Mouse (Mus musculus): ENCODE measurements around the gene Slc35f6.

Gene Slc35f6

GRCm38 (mm10) chr5:30621211-30621790, 26.4 kb upstream of the Slc35f6 start:
- DNase-seq (ENCODE audit: low read depth, low spot score): no peak

GRCm38 (mm10) chr5:30621844-30622176, 25.9 kb upstream of the Slc35f6 start:
- no peak for DNase-seq (ENCODE audit: low read depth, low spot score)

GRCm38 (mm10) chr5:30622177-30622840, 25.4 kb upstream of the Slc35f6 start:
- DNase-seq (ENCODE audit: low read depth, low spot score): no peak

- DNase-seq (ENCODE audit: low read depth, low spot score): no peak
Observed at GRCm38 (mm10) chr5:30622841-30623185, 24.9 kb upstream of the Slc35f6 start.

- DNase-seq (ENCODE audit: low read depth, low spot score): no peak
Observed at GRCm38 (mm10) chr5:30623380-30623779, 24.4 kb upstream of the Slc35f6 start.

- no peak for DNase-seq (ENCODE audit: low read depth, low spot score)
Observed at GRCm38 (mm10) chr5:30624311-30624710, 23.4 kb upstream of the Slc35f6 start.

GRCm38 (mm10) chr5:30624908-30625307, 22.8 kb upstream of the Slc35f6 start:
- DNase-seq (ENCODE audit: low read depth, low spot score): no peak

- no peak for DNase-seq (ENCODE audit: low read depth, low spot score)
Observed at GRCm38 (mm10) chr5:30625379-30625778, 22.4 kb upstream of the Slc35f6 start.

GRCm38 (mm10) chr5:30626331-30627105, 21.2 kb upstream of the Slc35f6 start:
- no peak for DNase-seq (ENCODE audit: low read depth, low spot score)

- no peak for DNase-seq (ENCODE audit: low read depth, low spot score)
Observed at GRCm38 (mm10) chr5:30628511-30628910, 19.2 kb upstream of the Slc35f6 start.

GRCm38 (mm10) chr5:30630401-30630800, 17.3 kb upstream of the Slc35f6 start:
- peak; percentile 49 for DNase-seq (ENCODE audit: low read depth, low spot score)

- DNase-seq (ENCODE audit: low read depth, low spot score): no peak
Observed at GRCm38 (mm10) chr5:30632134-30632533, 15.6 kb upstream of the Slc35f6 start.

GRCm38 (mm10) chr5:30636994-30637393, 10.7 kb upstream of the Slc35f6 start:
- DNase-seq (ENCODE audit: low read depth, low spot score): no peak

GRCm38 (mm10) chr5:30638041-30638440, 9.7 kb upstream of the Slc35f6 start:
- peak; percentile 36 for DNase-seq (ENCODE audit: low read depth, low spot score)

- DNase-seq (ENCODE audit: low read depth, low spot score): peak; percentile 86
Observed at GRCm38 (mm10) chr5:30643477-30644179, 4.1 kb upstream of the Slc35f6 start.

- no peak for DNase-seq (ENCODE audit: low read depth, low spot score)
Observed at GRCm38 (mm10) chr5:30646036-30646435, 1.7 kb upstream of the Slc35f6 start.

GRCm38 (mm10) chr5:30647396-30647795, 337 bp upstream of the Slc35f6 start:
- no peak for DNase-seq (ENCODE audit: low read depth, low spot score)

GRCm38 (mm10) chr5:30649558-30649957, 1.8 kb downstream of the Slc35f6 start:
- DNase-seq (ENCODE audit: low read depth, low spot score): no peak

GRCm38 (mm10) chr5:30650756-30651155, 3.0 kb downstream of the Slc35f6 start:
- no peak for DNase-seq (ENCODE audit: low read depth, low spot score)

GRCm38 (mm10) chr5:30651554-30651953, 3.8 kb downstream of the Slc35f6 start:
- no peak for DNase-seq (ENCODE audit: low read depth, low spot score)

- no peak for DNase-seq (ENCODE audit: low read depth, low spot score)
Observed at GRCm38 (mm10) chr5:30653246-30653645, 5.5 kb downstream of the Slc35f6 start.

GRCm38 (mm10) chr5:30655042-30655441, 7.3 kb downstream of the Slc35f6 start:
- no peak for DNase-seq (ENCODE audit: low read depth, low spot score)

All from telencephalon, adult 2 months (tissue).